Mouse (Mus musculus) olfactory bulb, adult 2 months (tissue): ENCODE results near the gene Dcaf17.

Experiments used
- CTCF ChIP-seq: fragments of 200-500 bp; IDR thresholded peaks from 2 replicates; pipeline ENCODE4 v1.5.1; 2012; ENCODE audit warnings: low read depth, mild to moderate bottlenecking, low read length, moderate library complexity; ENCODE audit not compliant: insufficient read depth
- POLR2A ChIP-seq: fragments of 200-500 bp; IDR thresholded peaks from 2 replicates; pipeline ENCODE4 v1.6.1; 2012; ENCODE audit warnings: mild to moderate bottlenecking, low read depth, low read length, moderate library complexity; ENCODE audit not compliant: insufficient read depth

DNA sequence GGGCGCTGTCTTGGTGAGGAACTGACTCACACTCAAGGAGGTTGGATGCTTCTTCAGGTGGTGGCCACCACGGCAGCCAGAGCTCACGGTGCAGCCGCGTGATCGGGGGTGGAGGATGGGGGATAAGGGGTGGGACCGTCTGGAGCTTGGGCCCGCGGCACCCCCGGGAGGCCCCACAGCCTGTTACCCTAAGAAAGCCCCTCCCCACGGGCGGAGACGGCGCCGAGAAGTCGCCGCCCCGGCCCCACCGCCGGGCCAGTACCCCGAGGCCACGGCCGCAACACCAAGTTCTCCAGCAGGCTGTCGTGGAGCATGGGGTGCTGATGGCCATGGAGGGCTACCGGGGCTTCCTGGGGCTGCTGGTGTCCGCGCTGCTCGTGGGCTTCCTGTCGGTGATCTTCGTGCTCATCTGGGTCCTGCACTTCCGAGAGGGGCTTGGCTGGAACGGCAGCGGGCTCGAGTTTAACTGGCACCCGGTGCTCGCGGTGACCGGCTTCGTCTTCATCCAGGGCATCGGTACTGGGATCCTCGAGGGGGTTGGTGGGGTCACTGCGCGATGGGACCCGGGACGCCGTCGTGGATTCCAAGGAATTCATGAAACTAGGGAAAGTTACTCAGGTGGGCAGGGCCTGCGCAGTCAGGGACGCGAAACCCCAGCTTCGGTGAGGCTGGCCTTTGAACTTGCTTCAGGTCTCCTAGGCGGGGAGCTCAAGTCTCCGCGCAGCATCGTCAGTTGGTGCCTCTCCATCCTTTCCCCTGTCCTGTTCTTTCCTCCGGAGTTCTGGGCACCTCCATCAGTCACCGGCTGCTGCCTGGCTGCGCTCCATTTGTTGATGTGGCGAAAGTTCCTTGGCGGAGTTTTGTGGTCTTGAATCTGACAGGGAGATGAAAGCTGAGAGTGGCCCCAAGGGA lies 62.9 kb downstream of the Dcaf17 start, which contains the start of gene Cybrd1:
- TF ChIP-seq POLR2A: no peak
- no peak for TF ChIP-seq CTCF
